In genomic region chr5:114369921-114370320, GRCm38 (mm10) we compare ENCODE assay signal across 10 mouse cellular contexts. TPM values are rescaled to one million over a fixed set of nuclear protein-coding genes. Genes with fewer than 3 reads are reported as not detected.
DNase-seq lines count a peak whose midpoint lies in the region; ATAC-seq and TF ChIP-seq lines count a peak whose summit lies in the region.
"Had no signal": no experiment of that assay in that cellular context is flagged by ENCODE, and none has a peak within 500 bp of the region (broad histone marks: within the 10 kb centered on the region; RNA-seq: fewer than 3 reads in every experiment).

No protein-coding gene starts in this region.

- ATAC-seq in forebrain, embryonic 13.5 days, result no peak
- ATAC-seq in forebrain, embryonic 16.5 days, result no peak
- no peak for ATAC-seq in hindbrain, embryonic 13.5 days (ENCODE audit: low FRiP score)
- peak; percentile 6 for ATAC-seq in lung, postnatal 0 days

- H3K4me1 ChIP-seq in forebrain, embryonic 13.5 days, result peaks cover 21% of the 10 kb centered on the region
- peaks cover 4% of the 10 kb centered on the region; the same call in 1 of the 2 replicates for H3K4me1 ChIP-seq in forebrain, embryonic 16.5 days (replicated peaks; ENCODE audit: control insufficient read depth, insufficient read depth, low read length)
- peaks cover 5% of the 10 kb centered on the region; the same call in 1 of the 2 replicates for H3K4me1 ChIP-seq in liver, adult 2 months (ENCODE audit: control insufficient read depth, insufficient read depth, low read length)
- peaks cover 51% of the 10 kb centered on the region for H3K4me1 ChIP-seq in hindbrain, embryonic 13.5 days (replicated peaks)
- H3K4me1 ChIP-seq in lung, postnatal 0 days (ENCODE audit: insufficient read depth, low read depth, low read length), result peaks cover 51% of the 10 kb centered on the region

- peaks cover 100% of the 10 kb centered on the region for H3K36me3 ChIP-seq in forebrain, embryonic 13.5 days (ENCODE audit: poor library complexity, severe bottlenecking)
- H3K36me3 ChIP-seq in forebrain, embryonic 16.5 days (ENCODE audit: control insufficient read depth, insufficient read depth), result peaks cover 34% of the 10 kb centered on the region
- no peaks in the 10 kb centered on the region for H3K36me3 ChIP-seq in liver, adult 2 months (ENCODE audit: control insufficient read depth, insufficient read depth, low read length)
- H3K36me3 ChIP-seq in hindbrain, embryonic 13.5 days, result peaks cover 100% of the 10 kb centered on the region
- peaks cover 50% of the 10 kb centered on the region for H3K36me3 ChIP-seq in lung, postnatal 0 days (ENCODE audit: insufficient read depth, low read length)

- no peaks in the 10 kb centered on the region for H3K9me3 ChIP-seq in forebrain, embryonic 13.5 days (replicated peaks)
- no peaks in the 10 kb centered on the region for H3K9me3 ChIP-seq in forebrain, embryonic 16.5 days (ENCODE audit: control insufficient read depth, low read length)
- H3K9me3 ChIP-seq in hindbrain, embryonic 13.5 days, result no peaks in the 10 kb centered on the region
- no peaks in the 10 kb centered on the region for H3K9me3 ChIP-seq in lung, postnatal 0 days (ENCODE audit: low read length)

- H3K79me2 ChIP-seq in liver, adult 2 months (ENCODE audit: control insufficient read depth, insufficient read depth, low read length), result 0 out of 2 replicates have a peak, but pooled peaks cover 11% of the 10 kb centered on the region

- TF ChIP-seq CTCF in liver, adult 2 months (IDR thresholded peaks at IDR 0.05; ENCODE audit: low read depth, low read length), result no peak
- no peak for TF ChIP-seq CTCF in lung, postnatal 0 days (IDR thresholded peaks at IDR 0.05)

- H3K4me2 ChIP-seq in forebrain, embryonic 13.5 days, result no peak overlapping the region
- no peak overlapping the region for H3K4me2 ChIP-seq in forebrain, embryonic 16.5 days (ENCODE audit: low read length)
- H3K4me2 ChIP-seq in hindbrain, embryonic 13.5 days, result no peak overlapping the region
- no peak overlapping the region for H3K4me2 ChIP-seq in lung, postnatal 0 days (replicated peaks; ENCODE audit: low read depth, low read length)

- DNase-seq in liver, adult 2 months (ENCODE audit: extremely low read depth, low read depth, low spot score), result no peak
- DNase-seq in liver (no peak), adipocyte (ENCODE audit: low spot score) (no peak)
- no peak for DNase-seq in lung, postnatal 0 days (ENCODE audit: low spot score)
- DNase-seq in adrenal gland, adult 8-10 months, result no peak
- DNase-seq: cerebellum, adult 11 months; right cerebral cortex, postnatal 25 days had no signal

- no peaks in the 10 kb centered on the region for H3K27me3 ChIP-seq in forebrain, embryonic 13.5 days
- no peaks in the 10 kb centered on the region for H3K27me3 ChIP-seq in forebrain, embryonic 16.5 days (replicated peaks; ENCODE audit: control insufficient read depth, insufficient read depth, low read length)
- H3K27me3 ChIP-seq in liver, adult 2 months (ENCODE audit: control insufficient read depth, insufficient read depth, low read length), result no peaks in the 10 kb centered on the region
- H3K27me3 ChIP-seq in hindbrain, embryonic 13.5 days, result no peaks in the 10 kb centered on the region
- H3K27me3 ChIP-seq in lung, postnatal 0 days (replicated peaks; ENCODE audit: insufficient read depth, low read length), result no peaks in the 10 kb centered on the region

- H3K27ac ChIP-seq in forebrain, embryonic 13.5 days, result 0 out of 2 replicates have a peak overlapping the region, but pooled peaks have one; percentile 4
- H3K27ac ChIP-seq in forebrain, embryonic 16.5 days (ENCODE audit: low read length), result no peak overlapping the region
- peak overlapping the region; percentile 26 for H3K27ac ChIP-seq in liver, adult 2 months (replicated peaks; ENCODE audit: insufficient read depth, low read depth, low read length)
- H3K27ac ChIP-seq in hindbrain, embryonic 13.5 days, result peak overlapping the region; percentile 73
- H3K27ac ChIP-seq in lung, postnatal 0 days (ENCODE audit: low read length), result peak overlapping the region; percentile 94

- no peak for TF ChIP-seq POLR2A in liver, adult 2 months (IDR thresholded peaks at IDR 0.05; ENCODE audit: extremely low read depth, insufficient read depth, low read length)

- WGBS in forebrain, embryonic 13.5 days, result 97% methylated on average over 9 of the region's 9 CpGs
- WGBS in forebrain, embryonic 16.5 days, result 87% methylated on average over 9 of the region's 9 CpGs
- WGBS in liver, adult 2 months, result 79% methylated on average over 9 of the region's 9 CpGs
- 91% methylated on average over 9 of the region's 9 CpGs for WGBS in hindbrain, embryonic 13.5 days
- 27% methylated on average over 9 of the region's 9 CpGs for WGBS in lung, postnatal 0 days

- no peak overlapping the region for H3K9ac ChIP-seq in forebrain, embryonic 13.5 days
- H3K9ac ChIP-seq in forebrain, embryonic 16.5 days (replicated peaks; ENCODE audit: low read depth, low read length), result no peak overlapping the region
- H3K9ac ChIP-seq in liver, adult 2 months (ENCODE audit: low read depth, low read length), result no peak overlapping the region
- H3K9ac ChIP-seq in hindbrain, embryonic 13.5 days, result no peak overlapping the region
- no peak overlapping the region; the same call in 1 of the 2 replicates for H3K9ac ChIP-seq in lung, postnatal 0 days (replicated peaks; ENCODE audit: low read depth)

- TF ChIP-seq EP300 in lung, postnatal 0 days (IDR thresholded peaks at IDR 0.05), result no peak

- H3K4me3 ChIP-seq in forebrain, embryonic 13.5 days, result no peak overlapping the region
- no peak overlapping the region for H3K4me3 ChIP-seq in forebrain, embryonic 16.5 days (replicated peaks; ENCODE audit: low read length)
- no peak overlapping the region for H3K4me3 ChIP-seq in liver, adult 2 months (ENCODE audit: insufficient read depth, low read depth, low read length)
- H3K4me3 ChIP-seq in hindbrain, embryonic 13.5 days, result no peak overlapping the region
- H3K4me3 ChIP-seq in lung, postnatal 0 days (ENCODE audit: low read depth, low read length), result no peak overlapping the region

RNA-seq across cellular contexts. Expression of gene Kctd10, which starts 10.4 kb away (rescaled TPM):
- 81.3 and 89.7 TPM in 2 replicates for polyA plus RNA-seq in forebrain, embryonic 13.5 days (2015; fragmentation: Nextera tagmentation; extraction: Ambion mirVana)
- polyA plus RNA-seq in forebrain, embryonic 16.5 days (2015; fragmentation: Nextera tagmentation; extraction: Ambion mirVana), result 90.4 and 98.5 TPM in 2 replicates
- 11.4 and 12.8 TPM in 2 replicates for total RNA-seq in liver, adult 2 months (2014; rRNA removed)
- 14.4 and 15.1 TPM in 2 replicates for polyA plus RNA-seq in liver, adult 2 months (2012; rRNA removed)
- 77.7 and 86.5 TPM in 2 replicates for polyA plus RNA-seq in hindbrain, embryonic 13.5 days (2015; fragmentation: Nextera tagmentation; extraction: Ambion mirVana)
- 223 and 230 TPM in 2 replicates for polyA plus RNA-seq in lung, postnatal 0 days (2015; fragmentation: Nextera tagmentation; extraction: Ambion mirVana)
- 10 to 100 TPM; 69.8 to 78.5 (median 71.8) TPM for total RNA-seq in adrenal gland, adult 8-10 months (2022)

RNA-seq across cellular contexts. Expression of gene Ube3b, which starts 10.5 kb away (rescaled TPM):
- 34.0 and 41.7 TPM in 2 replicates for polyA plus RNA-seq in forebrain, embryonic 13.5 days (2015; fragmentation: Nextera tagmentation; extraction: Ambion mirVana)
- 44.9 and 47.5 TPM in 2 replicates for polyA plus RNA-seq in forebrain, embryonic 16.5 days (2015; fragmentation: Nextera tagmentation; extraction: Ambion mirVana)
- total RNA-seq in liver, adult 2 months (2014; rRNA removed), result 15.8 and 21.2 TPM in 2 replicates
- polyA plus RNA-seq in liver, adult 2 months (2012; rRNA removed), result 46.2 and 52.3 TPM in 2 replicates
- 41.4 and 41.6 TPM in 2 replicates for polyA plus RNA-seq in hindbrain, embryonic 13.5 days (2015; fragmentation: Nextera tagmentation; extraction: Ambion mirVana)
- polyA plus RNA-seq in lung, postnatal 0 days (2015; fragmentation: Nextera tagmentation; extraction: Ambion mirVana), result 28.9 and 30.1 TPM in 2 replicates
- total RNA-seq in adrenal gland, adult 8-10 months (2022), result 10 to 100 TPM; 74.7 to 93.2 (median 79.1) TPM
